Mouse (Mus musculus) layer of hippocampus, adult 18-20 months (tissue): ENCODE measurements around the gene Syngr4. TPM values are rescaled to one million over a fixed set of nuclear protein-coding genes. Genes with fewer than 3 reads are reported as not detected.
"Not testable (repeated sequence)": the region's sequence is repeated elsewhere in the genome, so short reads cannot be mapped to it uniquely, and the experiment has no call there.

Experiments
- DNase-seq, 2 experiments: peaks; one replicate each; pipeline ENCODE4 v3.0.0; 2022; ENCODE audit warnings: low spot score in 2 of 2
- long read RNA-seq: library from polyadenylated mRNA; stranded (forward); transcript quantifications from one replicate; pipeline ENCODE4 v2.0.0, GENCODE M21; 2021
- total RNA-seq, 2 experiments: library from RNA; stranded (reverse); gene quantifications; 2 replicates each; pipeline ENCODE4 v1.2.3; 2021

Syngr4 gene
- not detected for total RNA-seq
- long read RNA-seq: 0 reads

DNA sequence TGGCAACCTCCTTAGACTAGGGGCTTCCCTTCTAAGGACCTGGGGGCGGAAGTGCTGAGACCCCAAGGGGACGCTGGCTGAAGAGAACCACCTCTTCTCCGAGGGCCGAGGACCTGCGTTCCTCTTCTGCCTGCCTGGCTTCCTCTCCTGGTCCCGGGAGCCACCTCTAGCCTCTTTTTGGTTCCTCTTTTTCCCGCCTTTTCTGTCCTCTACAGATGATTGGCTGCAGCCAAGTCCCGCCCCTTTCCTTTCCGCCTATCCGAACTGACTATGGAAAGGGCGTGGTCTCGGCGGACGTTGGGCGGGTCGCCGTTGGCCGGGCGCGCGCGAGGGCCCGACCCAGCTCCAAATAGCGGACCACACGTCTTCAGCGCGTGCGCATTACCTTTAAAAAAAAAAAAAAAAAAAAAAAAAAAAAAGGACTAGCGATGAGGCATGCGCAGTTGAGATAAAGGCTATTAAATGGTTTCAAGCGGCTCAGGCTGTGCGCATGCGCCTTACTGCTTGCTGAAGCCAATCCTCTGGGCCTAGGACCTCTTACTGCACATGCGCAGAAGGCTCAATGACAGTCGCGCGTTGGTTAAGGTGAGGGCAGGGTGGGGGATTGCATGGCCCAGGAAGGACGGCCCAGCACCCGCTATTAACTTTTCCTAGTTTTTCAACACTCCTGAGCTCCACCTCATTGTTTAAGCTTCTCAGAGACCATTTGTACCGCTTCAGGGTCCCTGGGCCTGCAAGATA, at the start of gene Syngr4, which contains the start of gene Tmem143:
TSS of gene Syngr4 (minus strand) at position 198 of the 741 bp plus-strand sequence.
TSS of gene Tmem143 (plus strand) at position 425 of the 741 bp plus-strand sequence.
- DNase-seq: peak; percentile 95 to 98

- not testable (repeated sequence) for DNase-seq
Observed at GRCm38 (mm10) chr7:45943280-45943679, 46.8 kb upstream of the Syngr4 start.

GRCm38 (mm10) chr7:45941986-45942385, 45.5 kb upstream of the Syngr4 start:
- no peak for DNase-seq

DNA sequence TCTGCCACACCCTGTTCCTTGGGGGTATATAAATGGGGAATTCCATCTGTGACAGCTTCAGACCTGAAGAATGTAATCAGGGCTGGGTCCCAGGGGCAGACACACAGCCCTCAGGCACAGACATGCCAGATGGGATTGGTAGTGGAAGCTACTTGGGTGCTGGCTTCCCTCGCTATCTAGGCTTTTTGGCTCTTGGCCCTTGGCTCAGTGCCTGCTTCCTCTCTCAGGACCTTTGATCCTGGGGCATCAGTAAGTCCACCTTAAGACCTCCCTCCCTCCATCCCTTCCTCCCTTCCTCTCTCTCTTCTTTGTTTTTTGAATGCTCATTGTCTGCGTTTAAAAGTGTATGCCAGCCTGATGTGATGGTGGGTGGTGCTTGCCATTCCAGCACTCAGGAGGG, 43.3 kb upstream of the Syngr4 start:
- DNase-seq: no peak

GRCm38 (mm10) chr7:45935114-45935513, 38.6 kb upstream of the Syngr4 start:
- DNase-seq: peak in 1 of 2 experiments; percentile 69

GRCm38 (mm10) chr7:45933766-45934165, 37.3 kb upstream of the Syngr4 start:
- DNase-seq: not testable (repeated sequence)

DNA sequence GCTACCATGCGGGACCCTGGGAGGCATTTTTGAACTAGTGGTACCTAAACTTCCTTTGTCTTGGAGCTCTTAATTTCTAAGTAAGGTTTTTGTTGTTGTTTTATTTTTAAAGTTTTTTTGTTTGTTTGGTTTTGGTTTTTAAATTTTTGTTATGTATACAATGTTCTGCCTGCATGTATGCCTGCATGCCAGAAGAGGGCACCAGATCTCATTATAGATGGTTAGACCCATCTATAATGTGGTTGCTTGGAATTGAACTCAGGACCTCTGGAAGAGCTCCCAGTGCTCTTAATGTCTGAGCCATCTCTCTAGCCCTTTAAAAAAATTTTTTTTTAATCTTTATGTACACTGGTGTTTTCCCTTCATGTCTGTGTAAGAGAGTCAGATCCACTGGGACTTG, 33.2 kb upstream of the Syngr4 start:
- DNase-seq: no peak

- no peak for DNase-seq
Observed at GRCm38 (mm10) chr7:45928626-45929295, 32.2 kb upstream of the Syngr4 start.

DNA sequence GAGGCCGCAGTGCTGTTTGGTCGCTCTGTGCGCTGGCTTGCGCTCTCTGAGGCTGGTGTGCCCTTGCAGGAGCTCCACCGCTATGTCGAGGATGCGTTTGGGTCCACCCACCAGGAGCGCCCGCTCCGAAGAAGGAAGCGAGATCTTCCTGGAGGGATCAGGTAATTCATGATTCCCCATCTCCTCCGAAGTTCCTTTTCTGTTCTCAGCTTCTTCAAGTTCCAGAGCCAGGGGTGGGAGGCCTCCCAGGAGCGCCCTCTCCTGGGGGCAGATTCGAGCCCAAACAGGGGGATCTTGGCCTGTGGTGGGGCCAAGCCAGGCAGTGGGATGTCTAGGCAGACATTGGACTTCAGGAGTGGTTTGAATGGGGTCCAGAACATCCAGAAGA, 27.9 kb upstream of the Syngr4 start:
- no peak for DNase-seq

DNA sequence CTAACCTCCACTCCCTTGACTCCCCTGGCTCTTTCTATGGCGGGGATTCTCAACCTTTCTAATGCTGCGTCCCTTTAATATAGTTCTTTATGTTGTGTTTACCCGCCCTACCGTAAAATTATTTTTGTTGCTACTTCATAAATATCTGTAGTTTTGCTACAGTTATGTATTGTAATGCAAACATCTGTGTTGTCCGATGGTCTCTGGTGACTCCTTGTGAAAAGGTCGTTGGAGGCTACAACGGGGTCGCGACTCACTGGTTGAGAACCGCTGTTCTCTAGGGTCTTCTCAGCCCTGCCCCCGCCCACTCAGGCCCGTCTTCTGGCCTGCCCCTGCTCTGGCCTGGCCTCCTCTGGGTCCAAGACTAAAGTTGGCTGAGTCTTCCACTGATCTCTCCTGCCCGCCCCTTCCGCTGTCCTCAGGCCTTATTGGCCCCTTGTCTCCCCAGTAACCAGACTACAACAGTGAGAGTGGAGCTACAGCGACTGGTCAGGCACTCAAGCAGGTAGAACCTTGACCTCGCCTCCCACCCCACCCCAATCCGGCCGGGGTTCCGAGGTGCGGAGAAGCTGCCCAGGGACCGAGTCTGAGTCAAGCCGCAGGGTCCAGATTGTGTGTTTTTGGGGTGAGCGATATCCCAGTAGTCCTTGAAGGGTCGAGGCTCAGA, 27.4 kb upstream of the Syngr4 start, which contains the start of gene Ccdc114:
TSS of gene Ccdc114 (plus strand) at position 311 of the 667 bp plus-strand sequence.
- peak in 1 of 2 experiments; percentile 34 for DNase-seq

- peak; percentile 89 to 97 for DNase-seq
Observed at GRCm38 (mm10) chr7:45922928-45923761, 26.6 kb upstream of the Syngr4 start.

GRCm38 (mm10) chr7:45921950-45922600, 25.6 kb upstream of the Syngr4 start:
- no peak for DNase-seq

GRCm38 (mm10) chr7:45921242-45921621, 24.7 kb upstream of the Syngr4 start, which contains the start of gene Emp3:
TSS of gene Emp3 (minus strand) at chr7:45921404.
- DNase-seq: no peak

DNA sequence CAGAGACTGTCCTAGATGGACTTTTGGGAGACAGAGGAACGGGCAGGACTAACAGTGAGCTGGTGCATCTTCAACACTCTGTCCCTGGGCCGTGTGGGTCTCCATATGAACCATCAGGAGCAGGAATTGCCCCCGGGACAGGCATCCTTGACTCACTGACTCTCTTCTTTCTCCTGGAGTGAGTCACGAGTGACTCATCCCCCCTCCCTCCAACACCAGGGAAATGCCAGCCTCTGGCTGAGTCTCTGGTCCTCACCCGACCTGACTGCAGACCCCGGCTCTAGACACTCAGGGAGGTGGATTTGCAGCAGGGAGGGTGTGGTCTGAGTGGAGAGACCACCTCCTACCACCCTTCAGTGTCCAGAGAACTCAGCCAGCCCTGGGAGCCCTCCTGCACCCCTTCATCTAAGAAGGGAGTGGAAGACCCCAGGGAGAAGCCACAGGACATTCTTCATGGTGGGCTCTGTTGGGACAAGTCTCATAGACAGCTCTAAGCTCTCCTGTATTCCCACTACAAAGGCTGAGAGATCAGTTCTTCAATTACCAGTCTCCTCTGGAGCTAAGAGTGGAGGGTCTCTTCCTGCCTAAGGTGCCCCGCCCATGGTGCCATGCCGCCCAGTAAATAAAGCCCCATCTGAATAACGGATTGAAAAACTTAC, 24.2 kb upstream of the Syngr4 start:
- DNase-seq: no peak

DNA sequence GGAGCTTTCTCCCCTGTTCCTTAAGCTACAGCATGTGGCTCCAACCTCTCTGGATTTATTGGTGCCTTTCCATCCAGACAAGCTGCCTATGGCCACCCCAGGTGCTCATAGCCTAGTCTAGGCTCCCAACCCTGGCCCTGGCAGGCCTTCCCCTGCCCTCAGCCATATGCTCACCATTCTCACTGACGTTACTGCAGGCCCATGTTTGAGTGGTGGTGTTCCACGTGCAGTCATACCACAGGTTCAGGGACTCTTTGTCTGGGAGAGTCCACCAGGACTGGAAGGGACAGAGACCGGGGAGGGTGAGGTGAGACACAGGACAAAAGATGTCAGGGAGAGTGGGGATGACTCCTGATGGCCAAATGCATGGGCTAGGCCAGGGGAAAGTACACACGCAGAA, 23.2 kb upstream of the Syngr4 start:
- no peak for DNase-seq

GRCm38 (mm10) chr7:45919083-45919671, 22.7 kb upstream of the Syngr4 start:
- DNase-seq: no peak

DNA sequence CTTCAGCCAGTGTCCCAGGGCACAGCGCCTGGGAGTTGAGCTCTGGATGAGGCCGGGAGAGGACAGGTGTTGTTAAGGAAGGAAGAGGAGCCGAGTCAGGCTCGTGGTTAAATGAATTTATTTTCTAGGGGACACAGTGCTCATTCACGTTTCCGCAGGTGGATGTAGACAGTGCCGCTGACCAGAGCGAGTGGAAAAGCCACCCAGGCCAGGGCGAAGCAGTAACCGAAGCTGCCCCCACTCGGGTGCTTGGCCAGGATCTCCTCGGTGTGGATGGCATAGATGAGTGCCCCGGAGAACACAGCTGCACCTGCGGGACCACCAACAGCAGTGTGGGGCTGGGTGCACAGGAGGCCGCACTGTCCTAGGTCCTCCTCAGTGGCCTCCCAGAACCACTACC, 21.4 kb upstream of the Syngr4 start:
- no peak for DNase-seq

- no peak for DNase-seq
Observed at GRCm38 (mm10) chr7:45917004-45917704, 20.6 kb upstream of the Syngr4 start.
